ENCODE assay signal across 9 mouse cellular contexts in the genomic region with DNA sequence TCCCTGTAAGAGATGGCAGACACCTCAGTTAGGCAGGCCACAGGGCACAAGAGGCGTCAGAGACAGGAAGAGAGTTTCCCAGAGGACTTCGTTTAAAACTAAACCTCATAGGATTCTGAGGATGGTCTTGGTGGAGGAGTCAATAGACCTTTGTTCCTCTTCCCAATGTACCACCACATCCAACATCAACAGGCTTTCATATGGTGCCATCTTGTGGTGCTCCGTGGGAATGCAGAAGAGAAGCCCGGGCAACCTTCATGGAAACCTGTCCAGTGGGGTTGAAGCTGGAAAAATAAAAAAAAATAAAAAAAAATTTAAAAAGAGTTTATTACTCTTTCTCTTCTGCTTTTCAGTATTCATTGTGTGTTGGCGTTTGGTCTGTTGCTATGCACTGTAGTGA. TPM values are rescaled to one million over a fixed set of nuclear protein-coding genes. Genes with fewer than 3 reads are reported as not detected.
DNase-seq lines count a peak whose midpoint lies in the region; ATAC-seq and TF ChIP-seq lines count a peak whose summit lies in the region.
"Not testable (repeated sequence)": the region's sequence is repeated elsewhere in the genome, so short reads cannot be mapped to it uniquely, and the experiment has no call there.
"Had no signal": no experiment of that assay in that cellular context is flagged by ENCODE, and none has a peak within 500 bp of the region (broad histone marks: within the 10 kb centered on the region; RNA-seq: fewer than 3 reads in every experiment).

No protein-coding gene starts in this region.

- H3K36me3 ChIP-seq in intestine, postnatal 0 days (ENCODE audit: control insufficient read depth, insufficient read depth): not testable (repeated sequence)

- not testable (repeated sequence) for H3K27ac ChIP-seq in cortical plate, adult 2 months (ENCODE audit: insufficient read depth, low read length); gastrocnemius, adult 2 months; intestine, postnatal 0 days (ENCODE audit: low read depth, low read length)

- H3K9me3 ChIP-seq in intestine, postnatal 0 days (ENCODE audit: control insufficient read depth): not testable (repeated sequence)

- not testable (repeated sequence) for H3K27me3 ChIP-seq in intestine, postnatal 0 days (replicated peaks; ENCODE audit: control insufficient read depth, insufficient read depth, low read length)

- TF ChIP-seq POLR2A in cortical plate, adult 2 months (IDR thresholded peaks at IDR 0.05; ENCODE audit: extremely low read depth, insufficient read depth, low read length): not testable (repeated sequence)

- not testable (repeated sequence) for H3K4me3 ChIP-seq in cortical plate, adult 2 months (ENCODE audit: insufficient read depth, low read length); gastrocnemius, adult 2 months; intestine, postnatal 0 days (ENCODE audit: low read depth, low read length)

- not testable (repeated sequence) for H3K4me2 ChIP-seq in intestine, postnatal 0 days (replicated peaks; ENCODE audit: low read depth)

- WGBS in intestine, postnatal 0 days: 13% methylated on average over 5 of the region's 5 CpGs

- TF ChIP-seq CTCF in cortical plate, adult 2 months (IDR thresholded peaks at IDR 0.05; ENCODE audit: extremely low read depth, insufficient read depth, low read length): peak; percentile 68
- peak; percentile 84 for TF ChIP-seq CTCF in gastrocnemius, adult 2 months (IDR thresholded peaks at IDR 0.05)
- TF ChIP-seq CTCF in intestine, postnatal 0 days (IDR thresholded peaks at IDR 0.05; ENCODE audit: low read depth): peak; percentile 80

- ATAC-seq in intestine, postnatal 0 days: not testable (repeated sequence)

- not testable (repeated sequence) for H3K4me1 ChIP-seq in cortical plate, adult 2 months (ENCODE audit: control insufficient read depth, insufficient read depth, low read length); intestine, postnatal 0 days (replicated peaks; ENCODE audit: control insufficient read depth, insufficient read depth, low read length)

- DNase-seq in A20 (ENCODE audit: low read depth, low spot score): peak; percentile 28
- DNase-seq in adrenal gland, postnatal 14 days: peak; percentile 73
- peak; percentile 53 for DNase-seq in gastrocnemius, adult 2 months
- DNase-seq in left cerebral cortex, adult 11 months (ENCODE audit: low spot score): peak; percentile 53
- peak; percentile 70 for DNase-seq in lung, postnatal 36 days
- DNase-seq in right cerebral cortex, postnatal 14 days: peak; percentile 54

- intact Hi-C loops in gastrocnemius, adult 2 months (cut with DNase I): loop anchor here (1.0 to 10.0 kb wide), 2 partner anchors 125 to 372 kb away; a partner anchor contains a TSS

- H3K9ac ChIP-seq in intestine, postnatal 0 days (ENCODE audit: low read depth, low read length): not testable (repeated sequence)

RNA-seq across cellular contexts. Expression of a gene that starts 59.7 kb away (rescaled TPM):
- total RNA-seq in adrenal gland, postnatal 14 days (2021): 0.41 and 1.0 TPM in 2 replicates
- 4.3 and 4.4 TPM in 2 replicates for polyA plus RNA-seq in cortical plate, adult 2 months (2012; rRNA removed)
- 1 to 10 TPM in 1 of 2 experiments, under 1 TPM in 1; 0.69 to 1.1 TPM for total RNA-seq in gastrocnemius, adult 2 months (2021)
- polyA plus RNA-seq in intestine, postnatal 0 days (2015; fragmentation: Nextera tagmentation; extraction: Ambion mirVana): 0.22 and 0.43 TPM in 2 replicates
- polyA plus RNA-seq: CD4-positive, CD25-positive, alpha-beta regulatory T cell, adult 4 months had no signal
